Mouse (Mus musculus) heart, adult 2 months (tissue): ENCODE results near the gene Pdgfb. TPM values are rescaled to one million over a fixed set of nuclear protein-coding genes. Genes with fewer than 3 reads are reported as not detected.

Experiments
- DNase-seq, 2 experiments: peaks; one replicate each; pipeline ENCODE4 v3.0.0; 2021
- H3K27ac ChIP-seq: fragments of 200-600 bp; 2 replicates; pipeline ENCODE4 v1.8.1; 2022
- H3K27me3 ChIP-seq: fragments of 200-500 bp; 2 replicates; pipeline ENCODE4 v1.6.1; 2012; ENCODE audit warnings: mild to moderate bottlenecking, low read length, inconsistent platforms, mixed read lengths; ENCODE audit not compliant: control insufficient read depth, insufficient read depth
- H3K36me3 ChIP-seq: fragments of 200-500 bp; 2 replicates; pipeline ENCODE4 v1.6.1; 2012; ENCODE audit warnings: low read length, inconsistent platforms; ENCODE audit not compliant: control insufficient read depth, insufficient read depth
- H3K4me1 ChIP-seq: fragments of 200-500 bp; 2 replicates; pipeline ENCODE4 v1.6.1; 2011; ENCODE audit warnings: low read length; ENCODE audit not compliant: control insufficient read depth, insufficient read depth
- H3K4me3 ChIP-seq: fragments of 200-600 bp; 2 replicates; pipeline ENCODE4 v1.8.1; 2022
- H3K79me2 ChIP-seq: fragments of 200-500 bp; replicated peaks from 2 replicates; pipeline ENCODE4 v1.6.1; 2012; ENCODE audit warnings: mild to moderate bottlenecking, inconsistent platforms, low read length, moderate library complexity, mixed read lengths; ENCODE audit not compliant: control insufficient read depth, insufficient read depth
- H3K9ac ChIP-seq: fragments of 200-500 bp; 2 replicates; pipeline ENCODE4 v1.6.1; 2012; ENCODE audit warnings: low read depth, mild to moderate bottlenecking, control low read depth, inconsistent platforms, low read length, mixed read lengths
- CTCF ChIP-seq: fragments of 200-600 bp; IDR thresholded peaks from 2 replicates; pipeline ENCODE4 v1.8.1; 2022; ENCODE audit warnings: antibody characterized with exemption, mild to moderate bottlenecking, moderate library complexity
- EP300 ChIP-seq: fragments of 200-500 bp; IDR thresholded peaks from 2 replicates; pipeline ENCODE4 v1.6.1; 2011; ENCODE audit warnings: low read depth, low read length, control low read depth; ENCODE audit not compliant: insufficient read depth
- POLR2A ChIP-seq: fragments of 200-500 bp; IDR thresholded peaks from 2 replicates; pipeline ENCODE4 v1.6.1; 2011; ENCODE audit warnings: mild to moderate bottlenecking, low read depth, low read length, control low read depth; ENCODE audit not compliant: insufficient read depth
- WGBS: fragments of 180-500 bp; shearing (Covaris S2); methylation state at CpG from one replicate; pipeline ENCODE4 v1.1.7; 2018; 5-methylcytosine and 5-hydroxymethylcytosine counted together
- intact Hi-C: fragments of 180-260 bp; cut with DNase I; formaldehyde crosslinking; loops from one replicate; pipeline ENCODE4 v1.15.1; 2025
- polyA plus RNA-seq: library from polyadenylated mRNA; depleted of rRNA; stranded (reverse); fragments of >200 nt; gene quantifications from 2 replicates; pipeline ENCODE4 v1.2.3, GENCODE M21; 2012
- total RNA-seq, 2 experiments: library from RNA; stranded (reverse); gene quantifications; 2 replicates each; pipeline ENCODE4 v1.2.3; 2021

Pdgfb gene
- total and polyA plus RNA-seq, 3 experiments = 27.1 to 32.6 (median 27.3) TPM

- Histone ChIP-seq H3K9ac (no peak overlapping the region), H3K4me3 (no peak overlapping the region), H3K27me3 (no peaks in the 10 kb centered on the region), H3K36me3 (no peaks in the 10 kb centered on the region), H3K4me1 (peaks cover 2% of the 10 kb centered on the region; the same call in 1 of the 2 replicates), H3K79me2 (no peaks in the 10 kb centered on the region), H3K27ac (no peak overlapping the region)
- 89% methylated on average over 7 of the region's 7 CpGs for WGBS
- TF ChIP-seq CTCF (no peak), EP300 (no peak), POLR2A (no peak)
- no peak for DNase-seq
- intact Hi-C loops = no loop called here
Observed at GRCm38 (mm10) chr15:80059606-80060005, 44.8 kb upstream of the Pdgfb start.

GRCm38 (mm10) chr15:80058151-80058550 lies 43.4 kb upstream of the Pdgfb start:
- Histone ChIP-seq H3K9ac (no peak overlapping the region), H3K27me3 (no peaks in the 10 kb centered on the region), H3K36me3 (peaks cover 2% of the 10 kb centered on the region; the same call in 1 of the 2 replicates), H3K4me1 (peaks cover 12% of the 10 kb centered on the region), H3K79me2 (no peaks in the 10 kb centered on the region), H3K27ac (no peak overlapping the region), H3K4me3 (no peak overlapping the region)
- no peak for DNase-seq
- TF ChIP-seq POLR2A (no peak), EP300 (no peak), CTCF (no peak)
- WGBS = 86% methylated on average over 7 of the region's 7 CpGs
- intact Hi-C loops = no loop called here

GRCm38 (mm10) chr15:80054034-80054710 lies 39.4 kb upstream of the Pdgfb start:
- TF ChIP-seq EP300 (0 out of 2 replicates have a peak, but pooled peaks have one; percentile 53), POLR2A (no peak)
- peak; percentile 71 to 83 for DNase-seq
- 44% methylated on average over 7 of the region's 7 CpGs for WGBS
- Histone ChIP-seq H3K4me1 (peaks cover 18% of the 10 kb centered on the region), H3K79me2 (no peaks in the 10 kb centered on the region), H3K4me3 (no peak overlapping the region), H3K9ac (peak overlapping the region; percentile 14; the same call in 1 of the 2 replicates), H3K27ac (peak overlapping the region; percentile 64), H3K36me3 (peaks cover 2% of the 10 kb centered on the region; the same call in 1 of the 2 replicates), H3K27me3 (no peaks in the 10 kb centered on the region)
- intact Hi-C loops = no loop called here

- intact Hi-C loops = no loop called here
- DNase-seq = peak in 1 of 2 experiments; percentile 53
- Histone ChIP-seq H3K27me3 (no peaks in the 10 kb centered on the region), H3K4me3 (no peak overlapping the region), H3K27ac (peak overlapping the region; percentile 64), H3K9ac (peak overlapping the region; percentile 14; the same call in 1 of the 2 replicates), H3K4me1 (peaks cover 18% of the 10 kb centered on the region), H3K36me3 (peaks cover 2% of the 10 kb centered on the region; the same call in 1 of the 2 replicates), H3K79me2 (no peaks in the 10 kb centered on the region)
- 54% methylated on average over 8 of the region's 8 CpGs for WGBS
- TF ChIP-seq POLR2A (no peak), CTCF (peak; percentile 50), EP300 (0 out of 2 replicates have a peak, but pooled peaks have one; percentile 44)
Observed at GRCm38 (mm10) chr15:80053381-80054033, 38.7 kb upstream of the Pdgfb start.

- Histone ChIP-seq H3K4me1 (peaks cover 18% of the 10 kb centered on the region), H3K27me3 (no peaks in the 10 kb centered on the region), H3K4me3 (peak overlapping the region; percentile 16; the same call in 1 of the 2 replicates), H3K79me2 (no peaks in the 10 kb centered on the region), H3K36me3 (peaks cover 2% of the 10 kb centered on the region; the same call in 1 of the 2 replicates), H3K9ac (peak overlapping the region; percentile 9; the same call in 1 of the 2 replicates), H3K27ac (peak overlapping the region; percentile 89)
- WGBS = 60% methylated on average over 9 of the region's 9 CpGs
- no peak for DNase-seq
- intact Hi-C loops = loop anchor here (1.0 kb wide), 2 partner anchors 47 to 101 kb away; no protein-coding TSS in a partner anchor
- no peak for TF ChIP-seq EP300
- no peak for TF ChIP-seq CTCF
- no peak for TF ChIP-seq POLR2A
Observed at GRCm38 (mm10) chr15:80051782-80052181, 37.0 kb upstream of the Pdgfb start.
